Mouse (Mus musculus) spleen, adult 18-20 months (tissue): Measurements from ENCODE around the gene Dpyd.

Source experiments
- DNase-seq, 2 experiments: peaks; one replicate each; pipeline ENCODE4 v3.0.0; 2022; ENCODE audit warnings: mixed read lengths in 2 of 2

Dpyd gene

DNA sequence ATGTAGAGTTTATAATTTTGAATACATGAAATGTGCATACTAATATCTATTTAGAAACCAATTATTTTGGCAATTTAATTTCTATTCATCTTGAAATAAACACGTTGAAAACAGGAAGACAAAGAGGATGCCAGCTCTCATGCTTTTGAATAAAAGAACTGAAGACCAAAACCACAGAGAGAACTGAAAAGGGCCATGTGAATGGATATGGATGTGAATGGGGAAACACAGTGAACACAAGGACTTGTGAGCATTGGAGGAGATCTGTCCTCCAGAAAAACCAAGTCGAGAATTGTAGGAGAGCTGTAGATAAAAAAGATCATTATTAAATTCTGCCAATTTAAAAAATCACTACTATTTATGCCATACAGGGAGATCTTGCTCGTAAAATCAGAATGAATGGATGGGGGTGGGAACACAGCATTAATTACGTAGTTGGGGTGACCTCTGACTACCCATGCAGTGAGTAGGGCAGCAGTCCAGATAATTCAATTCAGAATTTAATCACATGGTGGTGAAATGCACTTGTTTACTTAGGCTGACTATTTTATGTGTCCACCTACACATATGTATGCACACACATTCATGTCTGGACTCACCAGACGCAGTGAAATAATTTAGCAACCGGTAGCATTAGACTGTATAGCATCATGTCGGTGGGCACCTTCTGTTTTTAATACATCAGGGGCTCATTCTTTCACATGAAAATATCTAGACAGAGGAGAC, 114.3 kb downstream of the Dpyd start:
- DNase-seq: no peak

DNA sequence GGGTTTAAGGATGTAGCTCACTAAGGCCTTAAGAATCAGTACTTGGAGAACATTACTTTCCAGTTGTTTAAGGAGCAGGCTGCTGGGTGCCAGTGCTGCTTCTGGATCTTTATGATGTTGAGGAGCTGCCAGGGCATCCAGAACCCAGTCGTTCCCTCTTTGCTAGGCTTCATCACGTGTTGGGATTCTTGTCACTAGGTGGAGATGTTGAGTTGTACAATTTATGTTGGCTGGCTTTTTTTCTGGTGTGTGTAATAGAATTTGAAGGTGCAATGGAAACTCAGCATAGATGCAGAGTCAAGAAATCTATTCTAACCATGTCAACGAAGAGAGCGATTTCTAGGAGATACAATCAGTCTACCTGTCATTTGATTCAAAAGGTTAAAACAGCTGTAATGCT, 118.9 kb downstream of the Dpyd start:
- DNase-seq: no peak

- no peak for DNase-seq
These were observed 188.3 kb downstream of the Dpyd start for GRCm38 (mm10) chr3:118750269-118750668.

DNA sequence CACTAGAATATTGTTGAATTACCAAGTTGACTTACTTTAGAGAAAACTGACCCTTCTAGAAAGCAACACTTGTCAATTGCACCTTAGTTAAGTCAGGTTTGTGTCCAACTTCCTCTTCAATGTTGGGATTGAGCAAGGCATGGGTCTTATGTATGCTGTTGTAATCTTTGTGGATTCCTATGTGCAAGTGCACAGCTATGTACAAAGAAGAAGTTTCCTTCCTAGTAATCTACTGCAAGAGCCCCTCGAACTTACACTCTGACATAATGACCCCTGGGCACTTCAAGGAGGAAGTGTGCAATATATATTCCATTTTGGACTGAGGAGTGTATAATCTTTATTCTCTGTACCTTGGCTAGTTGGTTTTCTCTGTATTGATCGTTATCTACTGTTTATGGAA, 191.7 kb downstream of the Dpyd start:
- no peak for DNase-seq

DNA sequence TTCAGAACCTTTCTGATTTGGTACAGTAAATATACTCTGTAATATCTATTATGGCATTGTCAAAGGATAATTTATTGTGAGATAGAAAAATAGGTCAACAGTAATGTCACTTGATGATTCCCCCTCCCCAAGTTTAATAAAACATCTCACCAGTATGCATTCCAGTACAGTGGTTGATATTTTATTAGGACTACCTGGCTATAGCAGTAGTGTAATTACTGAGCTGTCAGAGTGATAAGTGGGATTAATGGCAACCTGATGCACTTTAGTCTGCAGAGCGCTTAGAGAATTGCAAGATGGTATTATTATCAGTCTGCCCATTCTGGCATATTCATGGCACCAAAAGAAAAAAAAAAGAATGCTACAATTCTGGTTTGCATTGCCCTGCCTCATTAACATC, 194.2 kb downstream of the Dpyd start:
- no peak for DNase-seq

GRCm38 (mm10) chr3:118812885-118813284, 251.0 kb downstream of the Dpyd start:
- no peak for DNase-seq

DNA sequence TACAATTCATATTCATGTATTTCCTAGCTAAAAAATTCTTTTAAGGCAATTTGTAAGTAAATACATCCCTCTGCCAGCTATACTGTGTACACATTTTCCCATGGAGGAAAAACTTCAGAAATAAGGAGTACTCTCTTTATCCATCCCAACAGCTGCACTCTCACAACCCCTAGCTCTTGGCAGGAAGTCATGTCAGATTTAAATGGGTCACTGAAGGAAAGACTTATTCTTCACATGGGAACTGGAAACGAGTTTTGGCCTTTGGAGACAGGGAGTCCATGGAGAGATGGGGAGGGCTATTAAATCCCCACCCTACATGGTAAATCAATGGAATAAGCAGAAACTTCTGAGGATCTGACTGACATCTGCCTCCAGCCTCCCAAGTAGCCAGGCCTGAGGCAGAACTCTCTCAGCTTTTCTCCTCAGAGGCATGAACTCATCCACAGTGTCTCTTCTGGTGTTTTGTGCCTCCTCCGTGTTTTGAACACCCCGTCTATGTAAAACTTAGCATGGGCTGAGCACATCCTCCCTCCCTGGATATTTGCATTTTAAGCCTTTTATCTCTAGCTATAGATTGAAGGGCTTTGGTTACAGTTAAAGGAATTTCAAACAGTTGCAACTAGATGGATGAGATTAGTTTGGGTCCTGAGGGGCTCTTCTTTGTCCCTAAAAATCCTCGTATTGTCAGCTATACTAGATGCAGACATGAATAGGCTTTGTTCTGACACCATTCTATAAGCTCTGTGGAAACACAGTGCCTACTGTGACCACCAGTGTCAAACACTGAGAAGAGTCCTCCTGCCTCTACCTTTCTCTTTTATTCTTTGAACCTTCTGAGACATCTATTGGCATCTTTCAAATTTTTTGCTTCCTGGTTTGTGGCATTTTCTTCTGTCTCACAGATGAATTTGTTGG, 288.9 kb downstream of the Dpyd start:
- DNase-seq: no peak

- no peak for DNase-seq
These were observed 290.8 kb downstream of the Dpyd start for GRCm38 (mm10) chr3:118852711-118853110.

- DNase-seq: no peak
These were observed 293.5 kb downstream of the Dpyd start for GRCm38 (mm10) chr3:118855411-118855810.

GRCm38 (mm10) chr3:118869113-118870107, 307.5 kb downstream of the Dpyd start:
- no peak for DNase-seq

GRCm38 (mm10) chr3:118875871-118876270, 313.9 kb downstream of the Dpyd start:
- no peak for DNase-seq

DNA sequence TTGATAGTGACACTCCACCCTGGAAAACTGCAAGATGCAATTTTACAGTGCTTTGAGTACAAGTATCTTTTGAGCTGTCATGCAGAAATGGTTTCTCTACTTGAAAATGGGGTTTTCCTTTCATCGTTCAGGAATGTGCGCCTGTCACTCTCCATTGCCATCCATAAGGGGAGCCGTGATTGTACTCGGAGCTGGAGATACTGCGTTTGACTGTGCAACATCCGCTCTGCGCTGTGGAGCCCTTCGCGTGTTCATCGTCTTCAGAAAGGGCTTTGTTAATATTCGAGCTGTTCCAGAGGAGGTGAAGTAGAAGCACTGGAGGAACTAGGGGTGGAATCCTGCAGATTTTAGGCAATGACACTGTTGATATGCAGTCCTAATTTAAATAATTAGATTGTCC, 337.1 kb downstream of the Dpyd start:
- no peak for DNase-seq

GRCm38 (mm10) chr3:118991312-118991711, 429.4 kb downstream of the Dpyd start:
- no peak for DNase-seq

DNA sequence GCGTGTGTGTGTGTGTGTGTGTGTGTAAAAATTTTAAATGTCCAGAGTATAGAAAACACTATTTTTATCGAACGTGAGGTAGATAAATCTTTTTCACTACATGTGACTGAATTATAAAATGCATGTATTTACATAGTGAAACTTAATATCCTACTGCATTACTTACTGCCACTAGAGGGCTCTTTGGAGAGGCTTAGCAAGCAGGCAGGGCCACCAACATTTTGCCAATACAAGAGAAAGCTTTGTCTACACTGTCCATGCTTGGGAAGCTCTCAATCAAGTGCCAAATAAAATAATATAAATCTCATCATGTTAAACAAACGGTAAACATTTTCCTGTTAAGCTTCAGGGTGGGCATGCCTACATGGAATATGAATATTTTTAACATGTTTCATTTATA, 429.9 kb downstream of the Dpyd start:
- no peak for DNase-seq

- DNase-seq: no peak
These were observed 459.3 kb downstream of the Dpyd start for GRCm38 (mm10) chr3:119021255-119021654.

GRCm38 (mm10) chr3:119042611-119043010, 480.7 kb downstream of the Dpyd start:
- no peak for DNase-seq

DNA sequence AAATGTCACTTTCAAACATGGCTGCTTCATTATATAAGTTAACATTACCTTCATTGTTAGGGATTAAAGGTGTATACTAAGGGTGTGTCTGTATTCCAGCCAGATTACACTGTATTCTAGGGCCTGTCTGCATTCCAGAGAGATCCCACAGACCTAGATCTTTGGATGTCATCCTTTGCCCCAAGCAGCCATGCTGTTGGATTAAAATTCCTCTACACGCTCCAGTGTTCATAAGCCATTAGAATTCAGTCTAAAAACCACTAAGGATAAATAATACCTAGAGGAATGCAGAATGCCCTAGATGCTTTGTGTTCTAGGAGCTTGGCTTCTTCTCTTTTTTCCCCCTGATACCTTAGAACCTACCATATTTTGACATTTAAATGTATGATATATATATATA, 494.2 kb downstream of the Dpyd start:
- DNase-seq: no peak

- DNase-seq: no peak
These were observed 501.3 kb downstream of the Dpyd start for GRCm38 (mm10) chr3:119063214-119063613.

DNA sequence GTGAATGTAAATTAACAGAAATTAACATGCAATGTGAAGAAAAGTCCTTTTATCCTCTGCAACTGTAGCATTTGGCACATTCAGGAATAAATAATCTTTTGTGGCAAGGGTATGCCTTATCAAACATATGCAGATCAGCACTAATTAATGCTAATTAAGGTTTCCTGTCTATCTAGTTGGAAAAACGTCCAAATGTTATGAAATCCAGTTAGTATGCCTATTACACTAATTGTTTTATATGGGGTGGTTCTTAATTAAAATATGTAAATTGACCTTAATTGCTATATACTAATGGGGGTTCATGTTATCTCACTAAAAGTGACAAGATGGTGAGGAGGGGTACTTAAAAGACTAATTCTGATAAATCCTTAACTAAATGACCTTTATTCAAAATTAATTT, 501.7 kb downstream of the Dpyd start:
- DNase-seq: no peak

DNA sequence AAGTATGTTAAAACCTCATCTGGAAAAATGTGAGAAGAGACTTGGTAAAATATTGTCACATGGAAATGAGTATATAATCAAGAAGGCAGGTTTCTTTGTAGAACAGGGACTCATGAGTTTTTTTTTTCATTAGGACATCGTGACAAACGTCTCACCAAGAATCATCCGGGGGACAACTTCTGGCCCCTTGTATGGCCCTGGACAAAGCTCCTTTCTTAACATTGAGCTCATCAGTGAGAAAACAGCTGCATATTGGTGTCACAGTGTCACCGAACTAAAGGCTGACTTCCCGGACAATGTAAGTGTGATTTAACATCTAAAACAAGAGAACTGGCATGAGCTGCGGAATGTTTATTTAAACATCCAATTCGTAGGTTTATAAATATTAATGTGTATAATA, 502.8 kb downstream of the Dpyd start:
- DNase-seq: no peak

GRCm38 (mm10) chr3:119067221-119067620, 505.3 kb downstream of the Dpyd start:
- DNase-seq: no peak

GRCm38 (mm10) chr3:119086618-119087017, 524.7 kb downstream of the Dpyd start:
- no peak for DNase-seq
